Mouse (Mus musculus) brown adipose tissue, adult 24 weeks (tissue): Measurements from ENCODE around the gene Gpt2. TPM values are rescaled to one million over a fixed set of nuclear protein-coding genes. Genes with fewer than 3 reads are reported as not detected.

Source experiments
- H3K27ac ChIP-seq: fragments of 200-500 bp; replicated peaks from 2 replicates; pipeline ENCODE4 v1.5.1; 2012; ENCODE audit warnings: low read depth, mild to moderate bottlenecking, low read length
- H3K4me1 ChIP-seq: fragments of 200-500 bp; 2 replicates; pipeline ENCODE4 v1.6.1; 2012; ENCODE audit warnings: low read length, mixed read lengths; ENCODE audit not compliant: control insufficient read depth, insufficient read depth, insufficient read length
- H3K4me3 ChIP-seq: fragments of 200-500 bp; 2 replicates; pipeline ENCODE4 v1.5.1; 2012; ENCODE audit warnings: low read depth, mild to moderate bottlenecking, low read length, moderate library complexity; ENCODE audit not compliant: insufficient read depth
- polyA plus RNA-seq: library from polyadenylated mRNA; stranded (reverse); fragments of >200 nt; gene quantifications from 2 replicates; pipeline ENCODE4 v1.2.4, GENCODE M21; 2012; ENCODE audit not compliant: missing spikeins, insufficient read depth, insufficient read length

The Gpt2 gene
- polyA plus RNA-seq, 1 experiment, result 11.1 TPM

- Histone ChIP-seq H3K27ac (no peak overlapping the region), H3K4me1 (no peaks in the 10 kb centered on the region), H3K4me3 (no peak overlapping the region)
These were observed 8.7 kb downstream of the Gpt2 start for GRCm38 (mm10) chr8:85500955-85501685.

- Histone ChIP-seq H3K27ac (0 out of 2 replicates have a peak overlapping the region, but pooled peaks have one; percentile 15), H3K4me1 (no peaks in the 10 kb centered on the region), H3K4me3 (no peak overlapping the region)
These were observed 10.0 kb downstream of the Gpt2 start for GRCm38 (mm10) chr8:85502381-85502780.

DNA sequence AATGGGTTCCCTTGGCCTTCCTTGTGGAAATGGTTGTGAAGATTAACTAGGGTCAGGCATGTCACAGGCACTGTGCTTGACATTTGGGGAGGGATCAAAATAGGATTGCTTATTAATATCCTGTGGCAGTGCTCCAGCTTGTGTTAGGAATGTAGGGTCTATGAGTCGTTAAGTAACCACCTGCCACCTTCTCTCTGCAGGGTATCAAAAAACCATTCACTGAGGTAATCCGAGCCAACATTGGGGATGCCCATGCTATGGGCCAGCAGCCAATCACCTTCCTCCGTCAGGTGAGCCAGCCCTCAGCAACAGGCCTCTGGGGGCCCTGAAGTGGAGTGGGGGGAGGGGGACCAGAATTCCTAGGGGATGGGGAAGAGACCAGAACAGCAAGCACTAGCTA is 10.7 kb downstream of the Gpt2 start:
- no peak overlapping the region for H3K27ac ChIP-seq
- no peaks in the 10 kb centered on the region for H3K4me1 ChIP-seq
- no peak overlapping the region for H3K4me3 ChIP-seq

DNA sequence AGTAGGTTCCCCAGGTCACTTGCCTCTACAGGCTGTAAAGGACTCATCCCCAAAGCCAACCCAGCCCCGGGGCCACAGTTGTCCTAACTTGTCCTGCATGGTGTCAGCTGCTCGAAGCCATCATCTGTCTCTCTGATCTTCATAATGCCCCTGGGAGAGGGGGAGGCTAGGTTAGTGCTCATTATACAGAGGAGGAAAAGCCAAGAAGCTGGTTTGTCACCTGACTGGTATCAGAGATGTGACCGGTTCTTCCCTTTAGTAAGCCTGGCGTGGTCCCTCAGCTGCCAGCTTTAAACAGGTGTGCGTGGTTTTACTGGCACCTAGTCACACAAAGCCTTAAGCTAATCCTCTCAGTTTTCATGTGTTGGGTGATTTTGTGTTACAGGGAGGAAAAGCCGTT is 12.3 kb downstream of the Gpt2 start:
- Histone ChIP-seq H3K4me1 (no peaks in the 10 kb centered on the region), H3K4me3 (no peak overlapping the region)

DNA sequence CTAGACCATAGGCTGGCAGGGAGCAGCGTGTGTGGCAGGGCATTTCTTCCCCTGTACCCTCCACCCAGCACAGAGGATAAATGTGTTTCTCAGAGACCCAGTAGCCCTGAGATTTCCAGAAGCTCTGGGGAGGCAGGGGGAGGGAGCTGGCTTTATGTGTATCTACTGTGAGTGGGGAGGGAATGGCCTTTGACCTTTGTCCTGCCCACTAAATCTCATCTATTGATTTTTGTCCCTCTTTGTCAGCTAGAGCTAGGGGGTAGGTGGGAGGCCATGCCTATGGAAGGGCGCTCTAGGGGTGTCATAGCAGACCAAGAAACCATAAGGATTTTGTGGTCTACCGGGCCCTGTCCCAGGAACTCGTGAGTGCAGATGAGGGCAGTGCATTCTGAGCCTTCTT is 14.2 kb downstream of the Gpt2 start:
- Histone ChIP-seq H3K27ac (no peak overlapping the region), H3K4me1 (no peaks in the 10 kb centered on the region), H3K4me3 (no peak overlapping the region)

More for the DNA sequence above, 12.3 kb downstream of the Gpt2 start:
- no peak overlapping the region for H3K27ac ChIP-seq

GRCm38 (mm10) chr8:85508661-85509060 is 16.3 kb downstream of the Gpt2 start:
- no peak overlapping the region for H3K4me3 ChIP-seq
- H3K4me1 ChIP-seq, result no peaks in the 10 kb centered on the region
- no peak overlapping the region for H3K27ac ChIP-seq

DNA sequence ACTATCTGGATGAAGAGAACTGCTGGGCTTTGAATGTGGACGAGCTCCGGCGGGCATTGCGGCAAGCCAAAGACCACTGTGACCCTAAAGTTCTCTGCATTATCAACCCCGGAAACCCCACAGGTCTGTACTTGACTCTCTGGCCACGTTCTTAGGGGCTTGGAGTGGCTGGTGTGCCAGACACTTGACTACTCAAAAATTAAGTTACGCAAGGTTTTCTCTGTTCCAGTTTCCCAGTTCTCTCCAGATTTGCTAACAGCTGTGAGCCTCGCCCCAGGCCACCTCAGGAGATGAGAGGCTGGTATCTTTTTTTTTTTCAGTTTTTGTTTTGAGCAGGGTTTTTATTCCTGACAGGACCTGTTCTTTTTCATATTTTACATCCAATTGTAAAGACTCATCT is 19.9 kb downstream of the Gpt2 start:
- Histone ChIP-seq H3K27ac (0 out of 2 replicates have a peak overlapping the region, but pooled peaks have one; percentile 23), H3K4me3 (no peak overlapping the region), H3K4me1 (0 out of 2 replicates have a peak, but pooled peaks cover 2% of the 10 kb centered on the region)

GRCm38 (mm10) chr8:85513283-85513682 is 20.9 kb downstream of the Gpt2 start:
- Histone ChIP-seq H3K4me1 (0 out of 2 replicates have a peak, but pooled peaks cover 2% of the 10 kb centered on the region), H3K4me3 (no peak overlapping the region), H3K27ac (0 out of 2 replicates have a peak overlapping the region, but pooled peaks have one; percentile 8)

GRCm38 (mm10) chr8:85515391-85515790 is 23.0 kb downstream of the Gpt2 start:
- Histone ChIP-seq H3K4me1 (0 out of 2 replicates have a peak, but pooled peaks cover 2% of the 10 kb centered on the region), H3K27ac (no peak overlapping the region), H3K4me3 (no peak overlapping the region)

DNA sequence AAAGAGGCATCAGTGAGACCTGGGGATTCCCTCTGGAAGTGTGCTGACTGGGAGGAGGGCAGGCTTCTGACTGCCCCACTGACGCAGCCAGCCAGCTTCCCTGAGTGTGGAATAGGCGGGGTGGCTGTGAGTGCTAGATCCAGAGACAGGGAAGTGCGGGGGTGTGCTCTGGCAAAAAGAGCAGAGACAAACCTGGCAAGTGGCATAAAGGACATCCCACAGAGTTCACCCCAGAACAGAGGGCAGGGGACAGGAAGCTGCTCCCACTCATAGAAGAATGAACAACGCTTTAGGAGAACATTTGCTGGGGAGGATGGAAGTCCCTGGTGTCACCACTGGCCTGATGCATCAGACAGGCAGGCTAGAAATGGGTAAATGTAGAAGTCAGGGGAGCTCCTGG is 25.0 kb downstream of the Gpt2 start:
- no peak overlapping the region for H3K27ac ChIP-seq
- H3K4me3 ChIP-seq, result no peak overlapping the region
- H3K4me1 ChIP-seq, result 0 out of 2 replicates have a peak, but pooled peaks cover 2% of the 10 kb centered on the region

DNA sequence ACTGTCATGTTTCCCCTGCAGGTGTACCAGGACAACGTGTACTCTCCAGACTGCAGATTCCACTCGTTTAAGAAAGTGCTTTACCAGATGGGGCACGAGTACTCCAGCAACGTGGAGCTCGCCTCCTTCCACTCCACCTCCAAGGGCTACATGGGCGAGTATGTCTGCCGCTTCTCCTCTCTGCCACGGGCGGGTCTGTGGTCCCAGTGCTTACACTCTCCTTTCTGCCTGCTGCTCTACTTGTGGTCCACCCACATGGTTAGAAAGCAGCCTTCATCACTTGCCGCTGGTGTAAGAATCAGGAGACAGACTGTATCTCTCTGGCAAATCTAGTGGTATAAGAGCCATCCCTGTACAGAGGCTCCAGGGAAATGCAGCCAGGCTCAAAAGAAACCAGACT is 25.6 kb downstream of the Gpt2 start:
- no peak overlapping the region for H3K27ac ChIP-seq
- H3K4me3 ChIP-seq, result no peak overlapping the region
- H3K4me1 ChIP-seq, result 0 out of 2 replicates have a peak, but pooled peaks cover 2% of the 10 kb centered on the region

GRCm38 (mm10) chr8:85520586-85520985 is 28.2 kb downstream of the Gpt2 start:
- Histone ChIP-seq H3K27ac (no peak overlapping the region), H3K4me3 (no peak overlapping the region), H3K4me1 (0 out of 2 replicates have a peak, but pooled peaks cover 2% of the 10 kb centered on the region)

- Histone ChIP-seq H3K4me1 (no peaks in the 10 kb centered on the region), H3K27ac (no peak overlapping the region), H3K4me3 (no peak overlapping the region)
These were observed 29.0 kb downstream of the Gpt2 start for GRCm38 (mm10) chr8:85521332-85521731.

DNA sequence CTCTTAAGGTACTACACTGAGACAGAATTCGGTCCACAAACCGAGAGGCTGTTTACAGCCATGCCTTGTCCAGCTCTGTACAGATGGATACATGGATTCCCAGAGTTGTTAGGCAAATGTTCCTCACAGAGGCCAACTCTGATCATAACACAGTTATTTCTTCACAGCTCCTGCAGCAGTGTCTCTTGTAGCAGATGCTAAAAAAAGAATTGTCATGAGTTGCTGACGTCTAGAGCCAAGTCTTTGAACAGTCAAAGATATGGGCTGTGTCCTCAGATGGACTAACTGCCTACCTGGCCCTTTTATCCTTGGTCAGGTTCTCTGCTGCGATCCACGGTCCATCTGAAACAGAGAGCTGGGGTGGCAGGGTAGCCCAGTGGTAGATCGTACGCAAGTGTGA is 31.7 kb downstream of the Gpt2 start:
- Histone ChIP-seq H3K4me3 (no peak overlapping the region), H3K27ac (no peak overlapping the region), H3K4me1 (no peaks in the 10 kb centered on the region)

GRCm38 (mm10) chr8:85526105-85526504 is 33.7 kb downstream of the Gpt2 start:
- Histone ChIP-seq H3K27ac (no peak overlapping the region), H3K4me1 (no peaks in the 10 kb centered on the region), H3K4me3 (no peak overlapping the region)

- Histone ChIP-seq H3K27ac (no peak overlapping the region), H3K4me1 (no peaks in the 10 kb centered on the region), H3K4me3 (no peak overlapping the region)
These were observed 36.6 kb downstream of the Gpt2 start for GRCm38 (mm10) chr8:85528959-85529358.
